Mouse (Mus musculus) embryonic facial prominence, embryonic 11.5 days (tissue): ENCODE results near the gene Laptm5. TPM values are rescaled to one million over a fixed set of nuclear protein-coding genes. Genes with fewer than 3 reads are reported as not detected.

Source experiments
- ATAC-seq: fragments of 200-750 bp; cut with Nextera tagmentation; replicated peaks from 2 replicates; pipeline ENCODE4 v1.8.0; 2017; ENCODE audit warnings: low read depth; ENCODE audit not compliant: insufficient number of reproducible peaks, low FRiP score, low TSS enrichment
- DNase-seq: peaks from one replicate; pipeline ENCODE4 v3.0.0-alpha.2; 2015; ENCODE audit warnings: low spot score
- H3K27ac ChIP-seq: fragments of 300-500 bp; sonication (generic); replicated peaks from 2 replicates; pipeline ENCODE4 v1.5.1; 2014; ENCODE audit warnings: mild to moderate bottlenecking, low read depth, low read length, control low read depth
- H3K27me3 ChIP-seq: fragments of 300-500 bp; sonication (generic); 2 replicates; pipeline ENCODE4 v1.6.1; 2014; ENCODE audit warnings: mild to moderate bottlenecking, low read length, moderate library complexity, mixed read lengths; ENCODE audit not compliant: control insufficient read depth, insufficient read depth
- H3K36me3 ChIP-seq: fragments of 300-500 bp; sonication (generic); replicated peaks from 2 replicates; pipeline ENCODE4 v1.6.1; 2014; ENCODE audit warnings: low read depth, mild to moderate bottlenecking, low read length, moderate library complexity, mixed read lengths; ENCODE audit not compliant: control insufficient read depth, insufficient read depth
- H3K4me1 ChIP-seq: fragments of 300-500 bp; sonication (generic); 2 replicates; pipeline ENCODE4 v1.6.1; 2014; ENCODE audit warnings: low read length, mixed read lengths; ENCODE audit not compliant: control insufficient read depth, insufficient read depth
- H3K4me2 ChIP-seq: fragments of 300-500 bp; sonication (generic); 2 replicates; pipeline ENCODE4 v1.6.1; 2014; ENCODE audit warnings: low read depth, mild to moderate bottlenecking, control low read depth, low read length, moderate library complexity
- H3K4me3 ChIP-seq: fragments of 300-500 bp; sonication (generic); 2 replicates; pipeline ENCODE4 v1.5.1; 2014; ENCODE audit warnings: low read depth, low read length, control low read depth
- H3K9ac ChIP-seq: fragments of 300-500 bp; sonication (generic); replicated peaks from 2 replicates; pipeline ENCODE4 v1.6.1; 2014; ENCODE audit warnings: mild to moderate bottlenecking, control low read depth, low read length
- H3K9me3 ChIP-seq: fragments of 300-500 bp; sonication (generic); replicated peaks from 2 replicates; pipeline ENCODE4 v1.6.1; 2016; ENCODE audit warnings: mild to moderate bottlenecking, low read length, inconsistent platforms, mixed read lengths; ENCODE audit not compliant: control insufficient read depth
- WGBS: fragments of 180-500 bp; shearing (Covaris S2); extraction: QIAGEN DNeasy Blood & Tissue Kit; methylation state at CpG from one replicate; pipeline ENCODE4 v1.1.7; 2014; 5-methylcytosine and 5-hydroxymethylcytosine counted together
- polyA plus RNA-seq: library from polyadenylated mRNA; unstranded; fragments of >200 nt; fragmentation: Nextera tagmentation; extraction: Ambion mirVana; gene quantifications from 2 replicates; pipeline ENCODE4 v1.2.1, GENCODE M21; 2014

Gene Laptm5
- polyA plus RNA-seq, 1 experiment from 2014 or later: 25.4 TPM

DNA sequence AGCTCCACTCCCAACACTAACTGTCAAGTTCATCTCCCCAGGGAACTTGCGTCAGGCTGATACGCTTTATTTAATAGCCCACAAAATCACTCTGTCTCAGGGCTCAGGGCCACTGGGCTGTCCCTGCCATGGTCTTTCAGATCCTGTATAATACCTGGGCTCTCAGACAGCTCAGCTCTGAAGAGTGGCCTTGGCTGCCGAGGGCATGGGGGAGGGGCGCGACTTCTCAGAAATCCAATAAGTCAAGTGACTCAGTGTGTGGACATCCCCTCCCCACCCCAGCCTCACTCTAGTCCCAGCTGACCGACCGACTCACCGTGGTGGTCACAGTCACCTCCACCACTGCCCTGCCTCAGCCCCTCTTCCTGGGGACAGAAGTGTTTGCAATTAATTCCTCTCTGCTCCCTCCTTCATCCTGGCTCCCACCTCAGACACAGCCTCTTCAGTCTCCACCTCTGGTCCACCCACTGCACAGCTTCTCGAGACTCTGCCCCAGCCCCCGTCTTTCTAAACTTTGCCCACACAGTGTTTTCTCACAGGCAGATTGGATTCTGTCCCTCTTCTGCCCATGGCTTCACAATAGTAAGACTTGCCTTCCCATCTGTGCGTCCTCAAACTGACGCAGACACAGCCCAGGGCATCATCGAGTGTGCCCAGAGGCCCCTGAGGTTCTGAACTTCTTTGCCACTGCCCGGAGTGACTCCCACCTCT lies 36.8 kb upstream of the Laptm5 start:
- no peaks in the 10 kb centered on the region for H3K27me3 ChIP-seq
- H3K4me3 ChIP-seq: no peak overlapping the region
- H3K4me2 ChIP-seq: no peak overlapping the region
- DNase-seq (no peak), ATAC-seq (no peak; the same call in 1 of the 2 replicates)
- H3K9me3 ChIP-seq: no peaks in the 10 kb centered on the region
- H3K4me1 ChIP-seq: peaks cover 13% of the 10 kb centered on the region
- H3K9ac ChIP-seq: no peak overlapping the region
- no peaks in the 10 kb centered on the region for H3K36me3 ChIP-seq
- no peak overlapping the region for H3K27ac ChIP-seq
- 43% methylated on average over 14 of the region's 14 CpGs for WGBS

DNA sequence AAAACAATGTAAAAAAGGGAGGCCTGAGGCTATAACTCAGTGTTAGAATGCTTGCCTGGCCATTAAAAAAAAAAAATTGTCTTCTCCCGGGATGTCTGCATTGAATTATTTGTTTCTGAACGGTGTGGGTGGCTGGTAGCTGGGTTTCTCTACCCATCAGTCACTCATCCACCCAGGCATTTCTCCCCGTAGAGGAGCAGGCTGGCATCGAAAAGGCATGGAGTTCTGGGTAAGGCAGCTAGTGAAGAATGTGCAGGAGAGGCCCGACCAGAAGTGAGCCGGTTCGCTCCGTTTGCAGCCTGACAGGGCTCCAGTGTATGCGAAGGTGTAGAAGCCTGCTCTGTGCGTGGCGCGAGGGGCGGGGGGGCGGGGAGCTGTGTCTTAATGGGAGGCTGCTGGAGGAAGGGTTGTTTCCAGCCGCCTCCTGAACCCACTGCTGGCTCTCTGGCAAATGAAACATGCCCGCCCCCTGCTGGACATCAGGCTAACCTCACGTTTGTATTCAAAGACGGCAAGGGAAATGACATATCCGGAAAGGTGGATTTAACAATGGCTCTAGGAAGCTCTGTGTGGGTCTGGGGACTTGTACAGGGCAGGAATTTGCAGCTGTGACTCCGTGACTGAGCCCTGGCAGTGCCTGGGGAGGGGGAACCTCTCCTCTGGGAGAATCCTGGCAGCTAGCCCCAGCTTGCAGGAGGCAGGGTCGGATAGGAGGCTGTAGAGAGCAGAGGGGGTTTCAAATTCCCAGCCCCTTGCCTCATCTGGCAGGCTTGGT lies 34.5 kb upstream of the Laptm5 start:
- peak overlapping the region; percentile 85 for H3K27ac ChIP-seq
- WGBS: 3% methylated on average over 21 of the region's 21 CpGs
- peak; percentile 95 for DNase-seq

DNA sequence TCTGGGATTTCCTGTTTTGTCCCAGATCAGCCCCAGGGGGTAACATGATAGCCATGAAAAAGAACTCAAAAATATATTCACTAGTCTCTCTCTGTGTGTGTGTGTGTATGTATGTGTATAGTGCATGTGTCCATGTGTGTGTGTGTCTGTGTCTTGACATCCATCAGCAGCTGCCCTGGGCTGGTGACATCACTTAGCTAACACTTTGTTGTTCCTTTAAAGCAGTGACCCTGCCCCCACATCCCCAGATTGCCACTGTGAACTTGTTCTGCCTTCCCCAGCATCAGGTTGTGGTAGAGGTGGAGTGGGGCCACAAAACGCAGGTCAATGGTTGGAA lies 33.9 kb upstream of the Laptm5 start:
- no peaks in the 10 kb centered on the region for H3K9me3 ChIP-seq
- H3K36me3 ChIP-seq: no peaks in the 10 kb centered on the region
- ATAC-seq (no peak), DNase-seq (no peak)
- H3K4me3 ChIP-seq: no peak overlapping the region
- WGBS: 10% methylated on average over 1 of the region's 1 CpGs
- no peaks in the 10 kb centered on the region for H3K27me3 ChIP-seq
- H3K9ac ChIP-seq: 0 out of 2 replicates have a peak overlapping the region, but pooled peaks have one; percentile 33
- H3K4me2 ChIP-seq: no peak overlapping the region; the same call in 1 of the 2 replicates
- H3K4me1 ChIP-seq: peaks cover 11% of the 10 kb centered on the region
- H3K27ac ChIP-seq: peak overlapping the region; percentile 85

More for the DNA sequence above, 34.5 kb upstream of the Laptm5 start:
- H3K9me3 ChIP-seq: no peaks in the 10 kb centered on the region
- peak overlapping the region; percentile 39; the same call in 1 of the 2 replicates for H3K9ac ChIP-seq
- H3K4me1 ChIP-seq: peaks cover 11% of the 10 kb centered on the region
- no peak overlapping the region for H3K4me3 ChIP-seq
- H3K36me3 ChIP-seq: no peaks in the 10 kb centered on the region
- H3K27me3 ChIP-seq: no peaks in the 10 kb centered on the region
- peak; percentile 86 for ATAC-seq
- H3K4me2 ChIP-seq: peak overlapping the region; percentile 23

DNA sequence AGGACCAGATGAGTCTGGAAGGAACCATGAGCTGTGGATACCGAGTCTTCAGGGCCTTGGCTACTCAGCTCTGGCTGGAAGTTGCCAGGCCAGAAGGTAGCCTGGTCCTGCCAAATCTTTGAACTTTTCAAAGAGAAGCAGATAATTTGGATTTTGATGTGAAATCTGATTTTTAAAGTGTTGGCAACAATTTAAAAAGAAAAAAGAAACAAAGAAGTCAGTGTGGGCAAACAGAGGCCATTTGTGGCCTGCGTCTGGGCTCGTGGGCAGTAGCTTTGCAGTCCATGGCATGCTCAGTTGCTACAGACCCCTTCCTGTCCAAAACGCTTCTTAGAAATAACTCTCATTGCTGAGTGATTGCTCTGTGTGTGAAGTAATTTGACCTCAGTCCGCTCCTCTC lies 31.6 kb upstream of the Laptm5 start:
- no peak overlapping the region for H3K27ac ChIP-seq
- H3K9me3 ChIP-seq: no peaks in the 10 kb centered on the region
- H3K9ac ChIP-seq: no peak overlapping the region
- no peaks in the 10 kb centered on the region for H3K36me3 ChIP-seq
- no peak overlapping the region for H3K4me2 ChIP-seq
- WGBS: 49% methylated on average over 5 of the region's 5 CpGs
- peaks cover 14% of the 10 kb centered on the region for H3K4me1 ChIP-seq
- no peak for ATAC-seq
- DNase-seq: no peak
- H3K4me3 ChIP-seq: no peak overlapping the region
- no peaks in the 10 kb centered on the region for H3K27me3 ChIP-seq

DNA sequence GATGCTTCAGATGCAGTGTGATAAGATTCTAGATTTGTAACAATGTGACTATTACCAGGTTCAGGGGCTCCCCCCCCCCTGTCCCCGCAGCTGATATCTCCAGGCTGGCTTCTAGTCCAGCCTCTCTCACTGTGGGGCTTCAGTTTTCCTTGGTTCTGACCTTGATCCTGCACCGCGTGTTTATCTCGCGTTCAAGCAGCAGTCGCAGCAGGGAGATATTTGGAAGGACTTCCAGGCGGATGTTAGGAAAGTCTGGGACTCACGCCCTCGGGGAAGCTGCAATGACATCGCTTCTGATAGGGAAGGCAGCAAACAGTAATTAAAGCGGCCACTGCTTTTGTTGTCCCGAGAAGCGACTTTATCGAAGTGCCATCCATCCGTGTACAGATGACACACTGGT lies 30.2 kb upstream of the Laptm5 start:
- H3K4me1 ChIP-seq: peaks cover 14% of the 10 kb centered on the region
- ATAC-seq (no peak), DNase-seq (no peak)
- H3K27ac ChIP-seq: no peak overlapping the region
- no peaks in the 10 kb centered on the region for H3K9me3 ChIP-seq
- H3K36me3 ChIP-seq: no peaks in the 10 kb centered on the region
- no peaks in the 10 kb centered on the region for H3K27me3 ChIP-seq
- WGBS: 67% methylated on average over 15 of the region's 15 CpGs
- H3K4me3 ChIP-seq: no peak overlapping the region
- no peak overlapping the region for H3K9ac ChIP-seq
- no peak overlapping the region for H3K4me2 ChIP-seq

DNA sequence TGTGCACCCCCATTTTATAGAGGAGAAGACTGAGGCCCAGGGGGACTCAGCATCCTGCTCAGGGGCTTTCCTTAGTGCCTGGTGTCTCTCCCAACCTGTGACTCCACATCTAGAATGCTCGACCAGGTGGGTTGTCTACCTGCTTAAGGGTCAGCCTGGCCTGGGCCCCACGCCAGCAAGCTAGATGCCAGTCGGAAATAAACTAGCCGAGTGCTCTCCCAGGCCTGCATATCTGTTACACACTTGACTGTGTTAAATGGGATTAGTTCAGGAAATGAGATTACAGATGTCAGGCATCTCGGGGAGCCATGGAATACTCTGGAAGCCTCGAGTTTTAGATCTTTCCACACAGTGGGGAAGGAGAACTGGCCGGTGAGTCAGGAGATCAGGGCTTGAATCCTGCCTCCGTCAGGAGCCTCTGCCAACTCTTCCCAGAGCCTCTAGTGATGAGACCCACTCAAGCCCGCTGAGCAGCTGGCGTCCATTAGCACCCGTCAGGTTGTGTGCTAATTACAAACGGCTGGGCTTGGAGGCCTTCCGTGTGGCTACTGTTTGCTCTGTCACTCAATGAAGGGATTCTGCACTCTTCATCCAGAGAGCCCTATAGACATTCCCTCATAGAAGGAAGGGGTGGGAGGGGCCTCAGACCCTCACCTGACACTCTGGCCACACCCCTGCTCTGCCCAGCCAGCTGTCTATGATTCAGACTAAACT lies 28.9 kb upstream of the Laptm5 start:
- 33% methylated on average over 13 of the region's 13 CpGs for WGBS
- DNase-seq (peak; percentile 78), ATAC-seq (no peak)
- H3K36me3 ChIP-seq: no peaks in the 10 kb centered on the region
- H3K27ac ChIP-seq: peak overlapping the region; percentile 41; the same call in 1 of the 2 replicates
- no peaks in the 10 kb centered on the region for H3K27me3 ChIP-seq
- peaks cover 10% of the 10 kb centered on the region for H3K4me1 ChIP-seq
- H3K9ac ChIP-seq: no peak overlapping the region
- no peak overlapping the region for H3K4me2 ChIP-seq
- H3K9me3 ChIP-seq: no peaks in the 10 kb centered on the region
- H3K4me3 ChIP-seq: no peak overlapping the region

DNA sequence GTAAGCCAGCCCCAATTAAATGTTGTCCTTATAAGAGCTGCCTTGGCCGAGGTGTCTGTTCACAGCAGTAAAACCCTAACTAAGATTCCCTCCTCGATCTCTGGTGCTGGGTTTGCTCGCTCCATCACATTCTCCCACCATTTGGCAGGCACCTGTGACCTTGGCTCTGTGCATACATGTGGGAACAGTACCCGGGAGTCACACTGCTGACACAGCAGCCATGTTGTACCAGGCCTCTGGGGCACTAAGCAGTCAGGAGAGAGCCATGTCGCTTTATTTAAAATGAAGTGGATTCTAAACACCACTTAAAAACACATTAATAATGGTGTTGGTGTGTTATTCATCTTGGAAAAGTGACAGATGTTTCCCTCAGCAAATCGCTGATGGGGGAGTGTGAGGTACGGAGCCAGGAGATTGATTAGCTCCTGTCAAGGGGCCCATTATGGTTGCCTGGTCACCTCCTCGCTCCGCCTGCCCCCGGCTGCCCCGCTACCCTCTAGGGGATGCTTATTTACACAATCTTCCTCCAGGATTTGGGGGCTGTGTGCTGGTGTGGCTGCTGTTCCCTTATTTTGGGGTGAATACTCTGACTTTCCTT lies 25.7 kb upstream of the Laptm5 start:
- no peaks in the 10 kb centered on the region for H3K9me3 ChIP-seq
- no peak overlapping the region for H3K9ac ChIP-seq
- ATAC-seq: no peak
- H3K36me3 ChIP-seq: no peaks in the 10 kb centered on the region
- H3K4me1 ChIP-seq: peaks cover 6% of the 10 kb centered on the region
- H3K27ac ChIP-seq: no peak overlapping the region
- no peaks in the 10 kb centered on the region for H3K27me3 ChIP-seq
- 47% methylated on average over 11 of the region's 11 CpGs for WGBS
- H3K4me3 ChIP-seq: no peak overlapping the region
- DNase-seq: no peak
- H3K4me2 ChIP-seq: no peak overlapping the region
